Mouse (Mus musculus) forebrain, embryonic 16.5 days (tissue): ENCODE data around the gene Bicdl2. TPM values are rescaled to one million over a fixed set of nuclear protein-coding genes. Genes with fewer than 3 reads are reported as not detected.
A peak's percentile ranks its signal among the peaks of the same experiment; 100 is the strongest.

Experiments used
- ATAC-seq: fragments of 200-750 bp; cut with Nextera tagmentation; 2 replicates; pipeline ENCODE4 v1.8.0; 2017; ENCODE audit warnings: mild to moderate bottlenecking, moderate library complexity
- H3K27ac ChIP-seq: fragments of 300-500 bp; sonication (generic); 2 replicates; pipeline ENCODE4 v1.5.1; 2014; ENCODE audit warnings: low read length, control low read depth
- H3K27me3 ChIP-seq: fragments of 300-500 bp; sonication (generic); replicated peaks from 2 replicates; pipeline ENCODE4 v1.6.1; 2014; ENCODE audit warnings: low read length; ENCODE audit not compliant: control insufficient read depth, insufficient read depth
- H3K36me3 ChIP-seq: fragments of 300-500 bp; sonication (generic); 2 replicates; pipeline ENCODE4 v1.6.1; 2014; ENCODE audit not compliant: control insufficient read depth, insufficient read depth
- H3K4me1 ChIP-seq: fragments of 300-500 bp; sonication (generic); replicated peaks from 2 replicates; pipeline ENCODE4 v1.6.1; 2014; ENCODE audit warnings: low read length; ENCODE audit not compliant: control insufficient read depth, insufficient read depth
- H3K4me2 ChIP-seq: fragments of 300-500 bp; sonication (generic); 2 replicates; pipeline ENCODE4 v1.6.1; 2014; ENCODE audit warnings: mild to moderate bottlenecking, low read length, control low read depth
- H3K4me3 ChIP-seq: fragments of 300-500 bp; sonication (generic); replicated peaks from 2 replicates; pipeline ENCODE4 v1.5.1; 2014; ENCODE audit warnings: mild to moderate bottlenecking, low read length, control low read depth
- H3K9ac ChIP-seq: fragments of 300-500 bp; sonication (generic); replicated peaks from 2 replicates; pipeline ENCODE4 v1.6.1; 2014; ENCODE audit warnings: low read depth, low read length, control low read depth
- H3K9me3 ChIP-seq: fragments of 300-500 bp; sonication (generic); 2 replicates; pipeline ENCODE4 v1.6.1; 2016; ENCODE audit warnings: low read length; ENCODE audit not compliant: control insufficient read depth
- WGBS: fragments of 180-500 bp; shearing (Covaris S2); extraction: QIAGEN DNeasy Blood & Tissue Kit; methylation state at CpG from one replicate; pipeline ENCODE4 v1.1.7; 2014; 5-methylcytosine and 5-hydroxymethylcytosine counted together
- polyA plus RNA-seq: library from polyadenylated mRNA; unstranded; fragments of >200 nt; fragmentation: Nextera tagmentation; extraction: Ambion mirVana; gene quantifications from 2 replicates; pipeline ENCODE4 v1.2.1, GENCODE M21; 2015

The Bicdl2 gene
- polyA plus RNA-seq, 1 experiment from 2014 or later, result 0.39 TPM

- H3K27ac ChIP-seq, result no peak overlapping the region
- H3K27me3 ChIP-seq, result peaks cover under 1% of the 10 kb centered on the region; the same call in 1 of the 2 replicates
- H3K4me2 ChIP-seq, result no peak overlapping the region
- ATAC-seq, result no peak
- peaks cover 16% of the 10 kb centered on the region for H3K4me1 ChIP-seq
- H3K9me3 ChIP-seq, result no peaks in the 10 kb centered on the region
- no peak overlapping the region for H3K4me3 ChIP-seq
- WGBS, result 91% methylated on average over 7 of the region's 7 CpGs
- no peak overlapping the region for H3K9ac ChIP-seq
- no peaks in the 10 kb centered on the region; the same call in 1 of the 2 replicates for H3K36me3 ChIP-seq
Measured at GRCm38 (mm10) chr17:23670516-23671074, 10.3 kb downstream of the Bicdl2 start.

- Histone ChIP-seq H3K9ac (no peak overlapping the region), H3K27ac (no peak overlapping the region), H3K4me3 (no peak overlapping the region), H3K27me3 (peaks cover 9% of the 10 kb centered on the region; the same call in 1 of the 2 replicates), H3K36me3 (no peaks in the 10 kb centered on the region; the same call in 1 of the 2 replicates), H3K4me1 (peaks cover 21% of the 10 kb centered on the region), H3K4me2 (no peak overlapping the region), H3K9me3 (no peaks in the 10 kb centered on the region)
- 99% methylated on average over 3 of the region's 3 CpGs for whole genome bisulfite sequencing
- ATAC-seq, result no peak
Measured at GRCm38 (mm10) chr17:23671519-23671918, 11.2 kb downstream of the Bicdl2 start.

GRCm38 (mm10) chr17:23672761-23673160, 12.5 kb downstream of the Bicdl2 start:
- H3K36me3 ChIP-seq, result no peaks in the 10 kb centered on the region; the same call in 1 of the 2 replicates
- peaks cover 9% of the 10 kb centered on the region; the same call in 1 of the 2 replicates for H3K27me3 ChIP-seq
- H3K4me1 ChIP-seq, result peaks cover 30% of the 10 kb centered on the region
- H3K9me3 ChIP-seq, result no peaks in the 10 kb centered on the region
- WGBS, result 64% methylated on average over 3 of the region's 3 CpGs
- ATAC-seq, result no peak
- H3K4me2 ChIP-seq, result peak overlapping the region; percentile 79
- H3K9ac ChIP-seq, result no peak overlapping the region
- peak overlapping the region; percentile 80 for H3K4me3 ChIP-seq
- H3K27ac ChIP-seq, result no peak overlapping the region

- H3K27ac ChIP-seq, result peak within 1 kb of the TSS; percentile 82
- H3K9me3 ChIP-seq, result no peaks in the 10 kb centered on the region
- peak within 1 kb of the TSS; percentile 79 for H3K4me2 ChIP-seq
- peak within 1 kb of the TSS; percentile 80 for H3K4me3 ChIP-seq
- H3K9ac ChIP-seq, result peak within 1 kb of the TSS; percentile 82
- under 1% methylated on average over 45 of the region's 45 CpGs for WGBS
- peak; percentile 96 for ATAC-seq
- H3K27me3 ChIP-seq, result peaks cover 13% of the 10 kb centered on the region
- peaks cover 30% of the 10 kb centered on the region for H3K4me1 ChIP-seq
- H3K36me3 ChIP-seq, result no peaks in the 10 kb centered on the region; the same call in 1 of the 2 replicates
Measured at GRCm38 (mm10) chr17:23673424-23674073, 13.2 kb downstream of the Bicdl2 start, which contains the start of the genes Hcfc1r1 and Thoc6. Hcfc1r1 (plus strand) TSS chr17:23673596. Thoc6 (minus strand) TSS chr17:23673882.

- no peaks in the 10 kb centered on the region for H3K9me3 ChIP-seq
- peak overlapping the region; percentile 82 for H3K9ac ChIP-seq
- H3K36me3 ChIP-seq, result no peaks in the 10 kb centered on the region
- H3K27ac ChIP-seq, result no peak overlapping the region
- peaks cover 21% of the 10 kb centered on the region for H3K27me3 ChIP-seq
- H3K4me1 ChIP-seq, result peaks cover 32% of the 10 kb centered on the region
- H3K4me2 ChIP-seq, result peak overlapping the region; percentile 79
- 36% methylated on average over 9 of the region's 9 CpGs for WGBS
- H3K4me3 ChIP-seq, result peak overlapping the region; percentile 80
- ATAC-seq, result no peak
Measured at GRCm38 (mm10) chr17:23674271-23674952, 14.1 kb downstream of the Bicdl2 start.

GRCm38 (mm10) chr17:23675127-23675526, 14.8 kb downstream of the Bicdl2 start:
- Histone ChIP-seq H3K4me2 (no peak overlapping the region), H3K9ac (no peak overlapping the region), H3K36me3 (no peaks in the 10 kb centered on the region), H3K4me1 (peaks cover 34% of the 10 kb centered on the region), H3K27me3 (peaks cover 29% of the 10 kb centered on the region), H3K27ac (no peak overlapping the region), H3K4me3 (no peak overlapping the region), H3K9me3 (no peaks in the 10 kb centered on the region)
- ATAC-seq, result no peak
- 38% methylated on average over 5 of the region's 5 CpGs for WGBS

- Histone ChIP-seq H3K36me3 (no peaks in the 10 kb centered on the region), H3K27ac (no peak overlapping the region), H3K9me3 (no peaks in the 10 kb centered on the region), H3K27me3 (peaks cover 35% of the 10 kb centered on the region), H3K4me3 (no peak overlapping the region), H3K9ac (no peak overlapping the region), H3K4me2 (peak overlapping the region; percentile 90; the same call in 1 of the 2 replicates), H3K4me1 (peaks cover 34% of the 10 kb centered on the region)
- ATAC-seq, result no peak
- WGBS, result 9% methylated on average over 15 of the region's 15 CpGs
Measured at GRCm38 (mm10) chr17:23675564-23676281, 15.4 kb downstream of the Bicdl2 start.

- ATAC-seq, result no peak
- peak overlapping the region; percentile 58 for H3K4me3 ChIP-seq
- H3K9ac ChIP-seq, result peak overlapping the region; percentile 59
- H3K4me2 ChIP-seq, result peak overlapping the region; percentile 90
- H3K27me3 ChIP-seq, result peaks cover 41% of the 10 kb centered on the region
- WGBS, result under 1% methylated on average over 35 of the region's 37 CpGs
- H3K27ac ChIP-seq, result no peak overlapping the region
- no peaks in the 10 kb centered on the region for H3K36me3 ChIP-seq
- H3K4me1 ChIP-seq, result peaks cover 34% of the 10 kb centered on the region
- no peaks in the 10 kb centered on the region for H3K9me3 ChIP-seq
Measured at GRCm38 (mm10) chr17:23676473-23677031, 16.2 kb downstream of the Bicdl2 start.
